Mouse (Mus musculus) stomach, embryonic 14.5 days (tissue): ENCODE measurements at regions not wholly inside any gene's neighbourhood (a gene's known extent, or its start where the extent isn't known, plus 50 kb on each side); places are given as distances from the start of the nearest gene placed in this dataset.

Source experiments
- ATAC-seq: fragments of 200-750 bp; cut with Nextera tagmentation; 2 replicates; pipeline ENCODE4 v1.8.0; 2017; ENCODE audit warnings: low read depth, moderate TSS enrichment; ENCODE audit not compliant: insufficient number of reproducible peaks, insufficient read depth, low FRiP score
- H3K27ac ChIP-seq: fragments of 300-500 bp; sonication (generic); 2 replicates; pipeline ENCODE4 v1.5.1; 2014; ENCODE audit warnings: mild to moderate bottlenecking, low read length, moderate library complexity, mixed read lengths
- H3K27me3 ChIP-seq: fragments of 300-500 bp; sonication (generic); 2 replicates; pipeline ENCODE4 v1.6.1; 2014; ENCODE audit warnings: low read length, control low read depth, mixed read lengths; ENCODE audit not compliant: control insufficient read depth, insufficient read depth
- H3K36me3 ChIP-seq: fragments of 300-500 bp; sonication (generic); 2 replicates; pipeline ENCODE4 v1.6.1; 2014; ENCODE audit warnings: mild to moderate bottlenecking, control low read depth, low read length, moderate library complexity, mixed read lengths; ENCODE audit not compliant: control insufficient read depth, insufficient read depth
- H3K4me1 ChIP-seq: fragments of 300-500 bp; sonication (generic); 2 replicates; pipeline ENCODE4 v1.6.1; 2014; ENCODE audit warnings: low read length, control low read depth, mixed read lengths; ENCODE audit not compliant: control insufficient read depth, insufficient read depth
- H3K4me2 ChIP-seq: fragments of 300-500 bp; sonication (generic); replicated peaks from 2 replicates; pipeline ENCODE4 v1.6.1; 2014; ENCODE audit warnings: low read depth, low read length, control low read depth
- H3K4me3 ChIP-seq: fragments of 300-500 bp; sonication (generic); 2 replicates; pipeline ENCODE4 v1.5.1; 2014; ENCODE audit warnings: low read depth, low read length, control low read depth
- H3K9ac ChIP-seq: fragments of 300-500 bp; sonication (generic); replicated peaks from 2 replicates; pipeline ENCODE4 v1.6.1; 2014; ENCODE audit warnings: low read depth, mild to moderate bottlenecking, control low read depth, low read length, moderate library complexity, mixed read lengths
- H3K9me3 ChIP-seq: fragments of 300-500 bp; sonication (generic); 2 replicates; pipeline ENCODE4 v1.6.1; 2016; ENCODE audit warnings: low read depth, low read length, control low read depth; ENCODE audit not compliant: control insufficient read depth
- WGBS: fragments of 180-500 bp; shearing (Covaris S2); extraction: QIAGEN DNeasy Blood & Tissue Kit; methylation state at CpG from one replicate; pipeline ENCODE4 v1.1.7; 2014; 5-methylcytosine and 5-hydroxymethylcytosine counted together

GRCm38 (mm10) chr15:61879408-61879807, 956.6 kb upstream of the A1bg start:
- Histone ChIP-seq H3K36me3 (no peaks in the 10 kb centered on the region), H3K4me3 (no peak overlapping the region), H3K27me3 (no peaks in the 10 kb centered on the region), H3K4me2 (no peak overlapping the region), H3K4me1 (no peaks in the 10 kb centered on the region), H3K27ac (no peak overlapping the region), H3K9me3 (no peaks in the 10 kb centered on the region), H3K9ac (no peak overlapping the region)
- ATAC-seq = no peak
- 77% methylated on average over 3 of the region's 3 CpGs for WGBS

- H3K4me2 ChIP-seq = no peak overlapping the region
- ATAC-seq = no peak
- H3K9ac ChIP-seq = no peak overlapping the region
- no peaks in the 10 kb centered on the region for H3K27me3 ChIP-seq
- WGBS = 31% methylated on average over 2 of the region's 2 CpGs
- H3K36me3 ChIP-seq = no peaks in the 10 kb centered on the region
- no peaks in the 10 kb centered on the region for H3K9me3 ChIP-seq
- H3K27ac ChIP-seq = no peak overlapping the region
- no peak overlapping the region for H3K4me3 ChIP-seq
- no peaks in the 10 kb centered on the region for H3K4me1 ChIP-seq
These were observed 950.2 kb upstream of the A1bg start for GRCm38 (mm10) chr15:61873047-61873446.

GRCm38 (mm10) chr15:61860759-61861158, 937.9 kb upstream of the A1bg start:
- Histone ChIP-seq H3K4me3 (no peak overlapping the region), H3K4me2 (no peak overlapping the region), H3K4me1 (no peaks in the 10 kb centered on the region), H3K36me3 (no peaks in the 10 kb centered on the region), H3K27ac (no peak overlapping the region), H3K27me3 (no peaks in the 10 kb centered on the region), H3K9ac (no peak overlapping the region), H3K9me3 (no peaks in the 10 kb centered on the region)
- ATAC-seq = no peak
- 86% methylated on average over 6 of the region's 6 CpGs for WGBS

GRCm38 (mm10) chr15:61855880-61856279, 933.1 kb upstream of the A1bg start:
- Histone ChIP-seq H3K4me2 (no peak overlapping the region), H3K9me3 (no peaks in the 10 kb centered on the region)

GRCm38 (mm10) chr15:61812671-61813070, 889.9 kb upstream of the A1bg start:
- WGBS = 76% methylated on average over 2 of the region's 2 CpGs
- no peak overlapping the region for H3K9ac ChIP-seq
- no peak overlapping the region for H3K4me3 ChIP-seq
- no peak overlapping the region for H3K27ac ChIP-seq
- no peaks in the 10 kb centered on the region for H3K36me3 ChIP-seq
- H3K4me2 ChIP-seq = no peak overlapping the region
- no peaks in the 10 kb centered on the region for H3K27me3 ChIP-seq
- no peaks in the 10 kb centered on the region for H3K4me1 ChIP-seq
- ATAC-seq = no peak
- H3K9me3 ChIP-seq = no peaks in the 10 kb centered on the region

More at GRCm38 (mm10) chr15:61855880-61856279, 933.1 kb upstream of the A1bg start:
- 83% methylated on average over 2 of the region's 2 CpGs for WGBS
- H3K9ac ChIP-seq = no peak overlapping the region
- no peak overlapping the region for H3K4me3 ChIP-seq
- no peak overlapping the region for H3K27ac ChIP-seq
- H3K36me3 ChIP-seq = no peaks in the 10 kb centered on the region
- no peaks in the 10 kb centered on the region for H3K4me1 ChIP-seq
- no peak for ATAC-seq
- H3K27me3 ChIP-seq = no peaks in the 10 kb centered on the region

- Histone ChIP-seq H3K27ac (no peak overlapping the region), H3K9ac (no peak overlapping the region), H3K4me3 (no peak overlapping the region), H3K4me1 (no peaks in the 10 kb centered on the region), H3K36me3 (no peaks in the 10 kb centered on the region), H3K9me3 (no peaks in the 10 kb centered on the region), H3K4me2 (no peak overlapping the region), H3K27me3 (no peaks in the 10 kb centered on the region)
- ATAC-seq = no peak
- 38% methylated on average over 2 of the region's 2 CpGs for whole genome bisulfite sequencing
These were observed 882.6 kb upstream of the A1bg start for GRCm38 (mm10) chr15:61805379-61805778.

GRCm38 (mm10) chr15:61800155-61800554, 877.3 kb upstream of the A1bg start:
- ATAC-seq = no peak
- H3K36me3 ChIP-seq = no peaks in the 10 kb centered on the region

GRCm38 (mm10) chr15:61797827-61798226, 875.0 kb upstream of the A1bg start:
- Histone ChIP-seq H3K9ac (no peak overlapping the region), H3K4me3 (no peak overlapping the region), H3K36me3 (no peaks in the 10 kb centered on the region), H3K27ac (no peak overlapping the region), H3K9me3 (no peaks in the 10 kb centered on the region), H3K4me2 (no peak overlapping the region), H3K27me3 (no peaks in the 10 kb centered on the region), H3K4me1 (no peaks in the 10 kb centered on the region)
- WGBS = 53% methylated on average over 1 of the region's 1 CpGs
- ATAC-seq = no peak

More at GRCm38 (mm10) chr15:61800155-61800554, 877.3 kb upstream of the A1bg start:
- no peak overlapping the region for H3K4me3 ChIP-seq
- no peaks in the 10 kb centered on the region for H3K4me1 ChIP-seq
- H3K9me3 ChIP-seq = no peaks in the 10 kb centered on the region
- no peak overlapping the region for H3K4me2 ChIP-seq
- 74% methylated on average over 4 of the region's 4 CpGs for WGBS
- no peaks in the 10 kb centered on the region for H3K27me3 ChIP-seq
- H3K9ac ChIP-seq = no peak overlapping the region
- no peak overlapping the region for H3K27ac ChIP-seq

- H3K27me3 ChIP-seq = no peaks in the 10 kb centered on the region
- H3K27ac ChIP-seq = peak overlapping the region; percentile 49; the same call in 1 of the 2 replicates
- H3K36me3 ChIP-seq = no peaks in the 10 kb centered on the region
- H3K4me2 ChIP-seq = no peak overlapping the region
- H3K4me1 ChIP-seq = no peaks in the 10 kb centered on the region
- no peak overlapping the region for H3K4me3 ChIP-seq
- WGBS = 35% methylated on average over 3 of the region's 3 CpGs
- no peaks in the 10 kb centered on the region for H3K9me3 ChIP-seq
- H3K9ac ChIP-seq = no peak overlapping the region
- no peak for ATAC-seq
These were observed 871.7 kb upstream of the A1bg start for GRCm38 (mm10) chr15:61794506-61794905.
